Mouse (Mus musculus): Measurements from ENCODE around the gene Sec16b.

GRCm38 (mm10) chr1:157516838-157517808 lies 10.6 kb downstream of the Sec16b start:
- TF ChIP-seq EP300 (IDR thresholded peaks at IDR 0.05; ENCODE audit: insufficient read depth, low read depth, low read length) (no peak), POLR2A (IDR thresholded peaks at IDR 0.05; ENCODE audit: insufficient read depth, low read length) (no peak)

All from ES-Bruce4 (cell line).